Mouse (Mus musculus): ENCODE data around the gene Pou2af1.

DNA sequence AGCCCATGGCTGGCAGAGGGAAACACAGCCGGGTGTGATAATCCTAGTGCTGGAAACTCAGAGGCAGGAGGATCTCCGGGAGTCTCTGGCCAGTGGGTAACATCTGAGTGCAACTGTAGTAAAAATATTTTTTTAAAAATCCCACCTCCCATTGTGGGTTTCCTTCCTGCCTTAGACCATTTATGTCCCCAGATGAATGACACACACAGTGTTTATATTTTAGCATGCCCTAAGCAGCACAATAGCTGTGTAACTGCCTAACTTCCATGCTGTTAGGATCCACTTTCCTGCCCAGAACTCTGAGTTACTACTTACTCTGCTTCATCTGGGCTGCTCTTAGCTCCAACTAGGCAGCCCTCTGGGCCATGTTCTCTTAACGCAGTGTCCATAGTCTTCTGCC is 22.9 kb upstream of the Pou2af1 start:
- no peak for TF ChIP-seq CTCF (IDR thresholded peaks at IDR 0.05; ENCODE audit: extremely low read depth, insufficient read length, insufficient replicate concordance, low read depth, low read length)
- TF ChIP-seq POLR2A (IDR thresholded peaks at IDR 0.05; ENCODE audit: low read depth, low read length) = no peak

Measured in small intestine, adult 2 months (tissue).